Mouse (Mus musculus) liver, embryonic 15.5 days (tissue): ENCODE results near the gene Lctl. TPM values are rescaled to one million over a fixed set of nuclear protein-coding genes. Genes with fewer than 3 reads are reported as not detected.
"Not testable (repeated sequence)": the region's sequence is repeated elsewhere in the genome, so short reads cannot be mapped to it uniquely, and the experiment has no call there.

Experiments used
- ATAC-seq: fragments of 200-750 bp; cut with Nextera tagmentation; 2 replicates; pipeline ENCODE4 v1.8.0; 2017; ENCODE audit warnings: moderate number of reproducible peaks, mild to moderate bottlenecking, moderate library complexity; ENCODE audit not compliant: insufficient read depth
- H3K27ac ChIP-seq: fragments of 300-500 bp; sonication (generic); replicated peaks from 2 replicates; pipeline ENCODE4 v1.5.1; 2015; ENCODE audit warnings: mild to moderate bottlenecking, inconsistent platforms
- H3K27me3 ChIP-seq: fragments of 300-500 bp; sonication (generic); 2 replicates; pipeline ENCODE4 v1.6.1; 2015; ENCODE audit warnings: mild to moderate bottlenecking, inconsistent platforms
- H3K36me3 ChIP-seq: fragments of 300-500 bp; sonication (generic); replicated peaks from 2 replicates; pipeline ENCODE4 v1.6.1; 2015; ENCODE audit warnings: moderate library complexity, mild to moderate bottlenecking, inconsistent platforms
- H3K4me1 ChIP-seq: fragments of 300-500 bp; sonication (generic); replicated peaks from 2 replicates; pipeline ENCODE4 v1.6.1; 2015; ENCODE audit warnings: inconsistent platforms
- H3K4me2 ChIP-seq: fragments of 300-500 bp; sonication (generic); 2 replicates; pipeline ENCODE4 v1.6.1; 2015; ENCODE audit warnings: moderate library complexity, mild to moderate bottlenecking, inconsistent platforms
- H3K4me3 ChIP-seq: fragments of 300-500 bp; sonication (generic); replicated peaks from 2 replicates; pipeline ENCODE4 v1.5.1; 2015; ENCODE audit warnings: mild to moderate bottlenecking, inconsistent platforms
- H3K9ac ChIP-seq: fragments of 300-500 bp; sonication (generic); 2 replicates; pipeline ENCODE4 v1.6.1; 2015; ENCODE audit warnings: moderate library complexity, mild to moderate bottlenecking, inconsistent platforms
- H3K9me3 ChIP-seq: fragments of 300-500 bp; sonication (generic); replicated peaks from 2 replicates; pipeline ENCODE4 v1.6.1; 2016; ENCODE audit warnings: inconsistent platforms
- WGBS: fragments of 180-500 bp; shearing (Covaris S2); methylation state at CpG from one replicate; pipeline ENCODE4 v1.1.7; 2015; ENCODE audit warnings: mixed read lengths; ENCODE audit not compliant: insufficient replicate concordance; 5-methylcytosine and 5-hydroxymethylcytosine counted together
- polyA plus RNA-seq: library from polyadenylated mRNA; unstranded; fragments of >200 nt; fragmentation: Nextera tagmentation; extraction: Ambion mirVana; gene quantifications from 2 replicates; pipeline ENCODE4 v1.2.1, GENCODE M21; 2015

The Lctl gene
- polyA plus RNA-seq, 1 experiment from 2014 or later: not detected

DNA sequence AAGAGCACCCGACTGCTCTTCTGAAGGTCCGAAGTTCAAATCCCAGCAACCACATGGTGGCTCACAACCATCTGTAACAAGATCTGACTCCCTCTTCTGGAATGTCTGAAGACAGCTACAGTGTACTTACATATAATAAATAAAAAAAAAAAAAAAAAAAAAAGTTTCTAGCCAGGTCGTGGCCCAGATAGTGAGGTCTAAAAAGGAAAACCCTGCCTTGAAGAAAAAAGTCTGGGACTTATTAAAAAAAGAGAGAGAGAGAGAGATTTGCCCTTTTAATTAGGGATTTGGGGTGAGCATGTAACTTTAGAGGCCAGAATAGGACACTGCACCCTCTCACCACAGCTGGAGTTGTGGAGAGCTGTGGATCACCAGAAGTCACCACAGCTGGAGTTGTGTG is 53.0 kb downstream of the Lctl start:
- ATAC-seq, H3K9ac ChIP-seq, H3K27me3 ChIP-seq, H3K9me3 ChIP-seq, H3K27ac ChIP-seq, H3K4me3 ChIP-seq, H3K4me2 ChIP-seq: not testable (repeated sequence)
- H3K36me3 ChIP-seq: peaks cover 42% of the 10 kb centered on the region
- peaks cover 23% of the 10 kb centered on the region for H3K4me1 ChIP-seq
- 83% methylated on average over 3 of the region's 3 CpGs for WGBS

DNA sequence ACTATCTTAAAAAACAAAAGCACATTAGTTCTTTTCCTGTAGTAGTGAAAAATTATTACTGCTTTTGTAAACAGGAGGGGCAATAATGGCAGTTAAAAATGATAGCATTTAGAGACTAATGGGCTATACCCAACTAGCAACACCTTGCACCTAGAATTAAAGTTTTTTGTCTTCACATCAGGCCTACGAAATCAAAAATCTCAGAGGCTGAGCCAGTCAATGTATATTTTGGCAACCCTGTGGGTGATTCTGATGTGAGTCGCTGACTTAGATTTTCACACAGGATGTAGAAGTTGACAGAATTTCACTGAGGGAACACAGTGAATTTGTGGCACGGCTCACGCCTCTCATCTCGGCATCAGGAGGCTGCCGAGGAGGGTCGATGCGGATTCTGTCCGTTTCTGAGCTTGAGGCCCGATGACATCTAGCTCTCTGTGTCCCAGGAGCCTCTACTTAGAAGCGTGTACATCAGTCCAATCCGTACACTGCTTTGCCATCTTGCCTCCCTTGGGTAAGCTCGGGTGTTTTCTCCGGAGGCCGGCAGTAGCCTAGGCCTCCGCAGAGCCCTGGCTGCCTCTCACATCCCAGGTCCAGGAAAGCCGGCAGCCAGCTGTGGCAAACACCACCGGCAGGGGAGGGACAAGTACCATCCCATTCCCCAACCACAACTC is 55.3 kb downstream of the Lctl start:
- WGBS: 1% methylated on average over 18 of the region's 18 CpGs
- peak overlapping the region; percentile 79 for H3K9ac ChIP-seq
- peaks cover 46% of the 10 kb centered on the region for H3K4me1 ChIP-seq
- H3K9me3 ChIP-seq: no peaks in the 10 kb centered on the region
- peak overlapping the region; percentile 71 for H3K4me2 ChIP-seq
- peak; percentile 49 for ATAC-seq
- H3K4me3 ChIP-seq: peak overlapping the region; percentile 93
- H3K36me3 ChIP-seq: peaks cover 48% of the 10 kb centered on the region
- peak overlapping the region; percentile 90 for H3K27ac ChIP-seq
- no peaks in the 10 kb centered on the region for H3K27me3 ChIP-seq

DNA sequence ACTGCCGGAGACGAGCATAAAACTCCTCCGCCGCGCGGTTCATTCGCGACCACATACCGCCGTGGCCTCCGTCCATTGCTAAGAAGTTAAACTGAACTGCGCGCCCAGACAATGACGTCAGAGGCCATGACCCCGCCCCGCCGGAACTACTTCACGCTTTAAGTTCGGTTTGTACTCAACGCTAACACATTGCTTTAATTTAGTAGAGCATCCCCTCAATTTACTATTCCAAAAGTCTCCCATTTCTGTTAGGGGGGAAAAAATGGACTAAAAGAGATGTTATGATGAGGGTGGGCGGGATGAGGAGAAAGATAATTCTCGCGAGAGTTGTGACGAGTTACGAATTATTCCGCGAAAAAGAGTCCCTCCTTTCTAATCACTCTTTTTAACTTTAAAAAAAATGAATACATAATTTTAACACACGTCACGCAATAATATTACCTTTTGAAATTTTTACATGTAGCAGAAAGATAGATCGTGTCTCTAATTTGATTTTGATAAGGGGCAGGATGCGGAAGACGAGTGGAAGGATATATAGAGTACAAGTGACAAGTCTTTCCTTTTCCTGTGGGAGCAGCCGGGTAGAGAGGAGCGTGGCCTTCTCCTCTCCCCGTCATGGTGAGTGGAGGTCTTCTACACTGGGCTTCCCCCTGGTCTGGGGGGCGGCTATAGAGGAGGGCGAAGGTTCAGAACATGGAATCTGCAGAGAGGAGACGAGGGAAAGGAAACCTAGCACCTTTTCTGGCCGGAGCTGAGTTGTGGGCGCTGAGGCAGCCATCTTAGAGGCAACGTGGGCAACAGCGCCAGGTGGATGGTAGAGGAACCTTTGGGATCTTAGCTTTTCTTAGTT is 56.1 kb downstream of the Lctl start, which contains the start of the genes Zwilch and Rpl4:
Gene Zwilch (minus strand): TSS at position 289 of the 850 bp plus-strand sequence.
Gene Rpl4 (plus strand): TSS at position 560 of the 850 bp plus-strand sequence.
- H3K4me3 ChIP-seq: peak within 1 kb of the TSS; percentile 93
- H3K4me1 ChIP-seq: peaks cover 46% of the 10 kb centered on the region
- H3K36me3 ChIP-seq: peaks cover 48% of the 10 kb centered on the region
- no peaks in the 10 kb centered on the region for H3K27me3 ChIP-seq
- under 1% methylated on average over 42 of the region's 42 CpGs for WGBS
- peak within 1 kb of the TSS; percentile 90 for H3K27ac ChIP-seq
- peak within 1 kb of the TSS; percentile 79 for H3K9ac ChIP-seq
- H3K4me2 ChIP-seq: peak within 1 kb of the TSS; percentile 71
- ATAC-seq: peak; percentile 80
- H3K9me3 ChIP-seq: no peaks in the 10 kb centered on the region

- Histone ChIP-seq H3K4me1 (peaks cover 48% of the 10 kb centered on the region), H3K9me3 (no peaks in the 10 kb centered on the region), H3K36me3 (peaks cover 48% of the 10 kb centered on the region), H3K27me3 (no peaks in the 10 kb centered on the region), H3K27ac (peak overlapping the region; percentile 69), H3K4me3 (peak overlapping the region; percentile 93), H3K9ac (peak overlapping the region; percentile 79), H3K4me2 (peak overlapping the region; percentile 71)
- no peak; the same call in 1 of the 2 replicates for ATAC-seq
- 0% methylated on average over 16 of the region's 16 CpGs for WGBS
Observed at GRCm38 (mm10) chr9:64173666-64174220, 56.8 kb downstream of the Lctl start.

DNA sequence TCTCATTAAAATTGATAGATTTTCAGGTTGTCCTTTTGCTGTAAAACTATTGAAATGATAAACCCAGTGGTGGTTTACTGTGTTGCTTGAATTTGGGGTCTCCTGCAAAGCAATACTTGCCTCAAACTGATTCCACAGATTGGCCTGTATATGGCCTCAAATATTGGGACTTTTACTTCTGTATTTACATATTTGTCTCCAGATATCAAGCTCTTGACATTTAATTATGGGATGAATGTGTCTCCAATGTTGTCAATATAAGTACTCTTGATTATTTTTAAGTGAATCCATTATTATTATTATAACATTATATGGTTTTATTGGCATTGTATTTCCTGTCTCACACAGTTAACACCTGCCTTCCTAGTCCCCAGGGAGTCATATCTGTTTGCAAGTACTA is 57.4 kb downstream of the Lctl start:
- Histone ChIP-seq H3K27ac (0 out of 2 replicates have a peak overlapping the region, but pooled peaks have one; percentile 69), H3K36me3 (peaks cover 45% of the 10 kb centered on the region), H3K4me2 (peak overlapping the region; percentile 71), H3K27me3 (no peaks in the 10 kb centered on the region), H3K9ac (peak overlapping the region; percentile 79), H3K4me3 (peak overlapping the region; percentile 93), H3K4me1 (peaks cover 52% of the 10 kb centered on the region), H3K9me3 (no peaks in the 10 kb centered on the region)
- ATAC-seq: no peak

DNA sequence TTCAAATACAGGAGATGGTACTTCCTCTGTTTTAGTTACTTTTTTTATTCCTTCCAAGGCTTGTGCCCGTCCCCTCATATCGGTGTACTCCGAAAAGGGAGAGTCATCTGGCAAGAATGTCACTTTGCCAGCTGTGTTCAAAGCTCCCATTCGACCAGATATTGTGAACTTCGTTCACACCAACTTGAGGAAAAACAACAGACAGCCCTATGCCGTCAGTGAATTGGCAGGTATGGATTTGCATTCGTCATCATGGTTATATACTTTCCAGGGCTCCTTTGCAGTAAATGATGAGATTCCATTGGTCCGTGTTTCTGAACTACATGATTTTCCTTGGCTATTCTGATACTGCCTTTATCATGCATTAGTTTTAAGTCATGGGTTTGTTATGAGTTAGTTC is 57.8 kb downstream of the Lctl start:
- no peaks in the 10 kb centered on the region for H3K9me3 ChIP-seq
- peaks cover 44% of the 10 kb centered on the region for H3K36me3 ChIP-seq
- H3K9ac ChIP-seq: peak overlapping the region; percentile 79; the same call in 1 of the 2 replicates
- no peak for ATAC-seq
- H3K4me3 ChIP-seq: peak overlapping the region; percentile 93
- H3K4me2 ChIP-seq: peak overlapping the region; percentile 71
- H3K27me3 ChIP-seq: no peaks in the 10 kb centered on the region
- peaks cover 56% of the 10 kb centered on the region for H3K4me1 ChIP-seq
- WGBS: 40% methylated on average over 8 of the region's 8 CpGs
- H3K27ac ChIP-seq: no peak overlapping the region

GRCm38 (mm10) chr9:64175378-64175777 is 58.4 kb downstream of the Lctl start:
- Histone ChIP-seq H3K9ac (no peak overlapping the region), H3K36me3 (peaks cover 48% of the 10 kb centered on the region), H3K4me3 (peak overlapping the region; percentile 93), H3K27me3 (no peaks in the 10 kb centered on the region), H3K27ac (no peak overlapping the region), H3K4me1 (peaks cover 61% of the 10 kb centered on the region), H3K4me2 (peak overlapping the region; percentile 71), H3K9me3 (no peaks in the 10 kb centered on the region)
- WGBS: 75% methylated on average over 11 of the region's 11 CpGs
- ATAC-seq: no peak

- H3K4me2 ChIP-seq: peak overlapping the region; percentile 79
Observed at GRCm38 (mm10) chr9:64178610-64178973, 61.6 kb downstream of the Lctl start.

GRCm38 (mm10) chr9:64178974-64179646 is 62.2 kb downstream of the Lctl start, which contains the start of gene Snapc5:
Snapc5 (plus strand) TSS chr9:64179274.
- H3K36me3 ChIP-seq: peaks cover 73% of the 10 kb centered on the region
- WGBS: under 1% methylated on average over 35 of the region's 35 CpGs

More at GRCm38 (mm10) chr9:64178610-64178973, 61.6 kb downstream of the Lctl start:
- Histone ChIP-seq H3K9ac (peak overlapping the region; percentile 75), H3K4me3 (peak overlapping the region; percentile 82), H3K36me3 (peaks cover 73% of the 10 kb centered on the region), H3K27me3 (no peaks in the 10 kb centered on the region), H3K4me1 (peaks cover 43% of the 10 kb centered on the region), H3K27ac (peak overlapping the region; percentile 84), H3K9me3 (no peaks in the 10 kb centered on the region)
- peak; percentile 38; the same call in 1 of the 2 replicates for ATAC-seq
- 36% methylated on average over 3 of the region's 3 CpGs for WGBS

GRCm38 (mm10) chr9:64183295-64183694 is 66.3 kb downstream of the Lctl start:
- not testable (repeated sequence) for H3K9ac ChIP-seq, H3K4me3 ChIP-seq, H3K27me3 ChIP-seq, H3K9me3 ChIP-seq, H3K4me2 ChIP-seq, ATAC-seq, H3K27ac ChIP-seq
- peaks cover 16% of the 10 kb centered on the region for H3K4me1 ChIP-seq
- peaks cover 58% of the 10 kb centered on the region for H3K36me3 ChIP-seq
- WGBS: 80% methylated on average over 5 of the region's 5 CpGs

More at GRCm38 (mm10) chr9:64178974-64179646, 62.2 kb downstream of the Lctl start, which contains the start of gene Snapc5:
- Histone ChIP-seq H3K4me1 (peaks cover 43% of the 10 kb centered on the region), H3K4me2 (peak within 1 kb of the TSS; percentile 79), H3K4me3 (peak within 1 kb of the TSS; percentile 82), H3K27me3 (no peaks in the 10 kb centered on the region), H3K27ac (peak within 1 kb of the TSS; percentile 84), H3K9me3 (no peaks in the 10 kb centered on the region), H3K9ac (peak within 1 kb of the TSS; percentile 75)
- peak; percentile 91 for ATAC-seq
